Mouse (Mus musculus): ENCODE measurements around the gene Psmf1.

Psmf1 gene

DNA sequence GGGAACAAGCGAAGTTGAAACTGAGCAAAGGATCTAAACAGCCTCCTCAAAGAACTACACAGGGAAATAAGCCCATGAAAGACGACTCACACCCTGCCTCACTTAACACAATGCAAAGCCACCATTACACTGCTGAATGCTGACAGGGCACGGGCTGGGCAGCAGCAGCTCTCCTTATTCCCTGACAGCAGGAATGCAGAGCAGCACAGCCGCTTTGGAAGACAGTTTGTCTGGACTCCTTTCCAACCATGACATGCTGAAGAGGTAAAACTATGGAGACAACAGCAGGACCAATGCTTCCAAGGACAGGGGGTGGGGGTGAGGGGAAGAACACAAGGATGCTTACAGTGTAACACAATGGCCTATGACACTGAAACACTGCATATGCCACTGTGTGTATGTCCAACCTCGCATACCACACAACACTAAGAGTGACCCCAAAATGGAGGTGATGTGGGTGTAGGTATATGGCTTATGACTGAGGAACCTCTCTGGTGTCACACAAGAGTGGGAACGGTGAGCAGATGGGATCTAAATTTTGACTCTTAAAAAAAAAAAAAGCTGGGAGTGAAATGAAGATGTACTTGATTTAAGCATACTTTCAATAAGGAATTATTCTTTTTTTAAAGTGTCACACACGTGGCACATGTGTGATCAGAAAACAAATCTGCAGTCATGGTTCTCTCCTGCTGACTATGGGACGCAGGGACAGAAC lies 10.7 kb downstream of the Psmf1 start:
- DNase-seq (ENCODE audit: low spot score in 2 of 2) = no peak

- DNase-seq (ENCODE audit: low spot score in 2 of 2) = no peak
These were observed 19.9 kb downstream of the Psmf1 start for GRCm38 (mm10) chr2:151724094-151724493.

- no peak for DNase-seq (ENCODE audit: low spot score in 2 of 2)
These were observed 27.5 kb downstream of the Psmf1 start for GRCm38 (mm10) chr2:151716318-151717055.

DNA sequence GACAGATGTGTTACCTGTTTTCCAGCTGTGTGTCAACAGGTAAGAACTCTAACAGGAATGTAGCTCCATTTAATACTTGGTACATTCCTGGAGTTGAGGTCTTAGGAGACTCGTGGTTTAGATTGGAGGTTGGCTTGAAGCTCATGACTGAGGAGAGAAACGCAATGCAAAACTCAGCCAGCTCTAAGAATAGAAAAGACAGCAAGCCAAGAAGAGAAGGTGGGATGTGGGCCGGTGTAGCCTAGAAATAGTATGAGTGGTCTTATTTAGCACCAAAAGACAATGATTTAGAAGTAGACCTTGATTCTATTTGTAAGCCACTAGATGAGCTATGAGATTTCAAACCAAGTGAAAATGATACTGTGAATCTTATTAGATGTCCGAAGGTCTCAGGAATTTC lies 28.5 kb downstream of the Psmf1 start:
- no peak for DNase-seq (ENCODE audit: low spot score in 2 of 2)

DNA sequence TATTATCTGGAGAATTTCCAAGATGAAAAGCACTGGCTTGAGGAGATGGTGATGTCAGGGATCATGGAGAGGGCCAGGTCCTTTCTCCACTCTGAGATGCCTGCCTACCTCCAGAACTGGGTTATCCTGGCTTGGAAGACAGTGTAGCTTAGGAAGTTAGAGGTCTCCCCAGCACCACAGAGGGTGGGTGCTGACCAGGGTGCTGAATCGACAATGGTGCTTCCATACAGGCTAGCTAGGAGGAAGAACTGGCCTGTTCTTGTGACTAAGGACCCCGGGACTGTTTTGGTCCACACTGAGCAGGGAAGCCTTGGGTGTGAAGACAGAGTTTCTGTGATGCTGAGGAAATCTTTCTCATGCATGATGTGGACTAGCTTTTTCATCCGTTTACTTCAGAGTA lies 31.3 kb downstream of the Psmf1 start:
- no peak for DNase-seq (ENCODE audit: low spot score in 2 of 2)

- no peak for DNase-seq (ENCODE audit: low spot score in 2 of 2)
These were observed 41.2 kb downstream of the Psmf1 start for GRCm38 (mm10) chr2:151702851-151703190.

GRCm38 (mm10) chr2:151702146-151702850 lies 41.7 kb downstream of the Psmf1 start:
- no peak for DNase-seq (ENCODE audit: low spot score in 2 of 2)

DNA sequence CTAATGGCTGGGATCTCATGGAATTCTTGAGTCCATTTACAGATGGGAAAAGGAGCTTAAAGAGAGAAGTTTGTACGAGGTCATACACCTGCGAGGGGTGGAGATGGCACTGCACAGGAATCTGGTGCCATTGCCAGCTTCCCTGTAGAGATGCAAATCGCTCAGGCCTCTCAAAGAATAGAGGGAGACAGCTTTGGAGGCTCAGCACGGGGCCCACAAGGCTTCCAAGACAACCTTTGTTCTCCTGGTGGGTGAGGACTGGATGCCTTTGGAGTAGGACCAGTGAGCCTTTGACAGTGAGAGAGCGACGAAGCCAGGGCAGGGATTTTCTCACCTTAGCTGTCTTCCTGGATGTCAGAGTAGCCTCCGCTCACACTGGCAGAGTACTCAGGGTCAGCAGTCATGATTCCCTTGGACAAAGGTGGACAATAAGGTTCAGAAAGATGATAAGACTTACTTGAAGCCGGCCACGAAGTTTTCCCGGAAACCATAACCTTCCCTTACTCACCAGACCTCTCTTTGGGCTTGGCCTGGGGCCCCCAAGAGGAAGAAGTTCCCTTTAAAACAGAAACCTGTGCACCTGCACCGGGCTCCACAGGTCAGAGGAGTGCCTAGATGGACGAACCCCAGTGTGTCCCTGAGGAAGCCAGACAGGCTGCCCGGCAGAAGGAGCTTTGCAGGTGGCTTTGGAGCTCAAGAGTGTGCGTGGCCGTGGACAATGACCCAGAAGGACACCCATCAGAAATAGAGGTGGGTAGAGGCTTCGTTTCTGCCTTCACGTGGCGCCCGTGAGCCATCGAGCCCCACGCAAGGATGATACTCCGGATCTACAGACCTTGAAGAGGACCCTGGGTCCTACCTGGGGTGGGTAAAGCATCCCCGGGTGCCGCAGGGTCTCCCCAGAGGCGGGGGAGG lies 42.5 kb downstream of the Psmf1 start, which contains the start of gene Tmem74b:
Gene Tmem74b (plus strand): TSS at position 778 of the 915 bp plus-strand sequence.
- no peak for DNase-seq (ENCODE audit: low spot score in 2 of 2)

DNA sequence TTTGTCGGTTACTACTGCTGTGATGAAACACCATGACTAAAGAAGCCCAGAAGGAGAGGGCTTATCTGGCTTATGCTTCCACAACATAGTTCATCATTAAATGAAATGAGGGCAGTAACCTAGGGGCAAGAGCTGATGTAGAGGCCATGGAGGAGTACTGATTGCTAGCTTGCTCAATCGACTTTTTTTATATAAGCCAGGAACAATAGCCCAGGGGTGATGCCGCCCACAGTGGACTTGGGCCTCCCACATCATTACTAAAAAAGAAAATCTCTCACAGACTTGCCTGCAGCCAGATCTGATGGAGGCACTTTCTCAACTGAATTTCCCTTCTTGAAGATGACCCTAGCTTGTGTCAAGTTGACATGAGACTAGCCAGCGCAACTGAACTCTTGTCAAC lies 61.0 kb downstream of the Psmf1 start:
- no peak for DNase-seq (ENCODE audit: low spot score in 2 of 2)

- DNase-seq (ENCODE audit: low spot score in 2 of 2) = no peak
These were observed 61.6 kb downstream of the Psmf1 start for GRCm38 (mm10) chr2:151682357-151682756.

- DNase-seq (ENCODE audit: low spot score in 2 of 2) = no peak
These were observed 67.8 kb downstream of the Psmf1 start for GRCm38 (mm10) chr2:151676234-151676633.

- no peak for DNase-seq (ENCODE audit: low spot score in 2 of 2)
These were observed 73.0 kb downstream of the Psmf1 start for GRCm38 (mm10) chr2:151670968-151671329.

GRCm38 (mm10) chr2:151670026-151670967 lies 73.7 kb downstream of the Psmf1 start:
- DNase-seq (ENCODE audit: low spot score in 2 of 2) = no peak

- DNase-seq (ENCODE audit: low spot score in 2 of 2) = no peak
These were observed 75.6 kb downstream of the Psmf1 start, which contains the start of gene Rad21l for GRCm38 (mm10) chr2:151668433-151668832. Rad21l (minus strand) TSS chr2:151668533.
